Mouse (Mus musculus): ENCODE results near the gene Sox2.

Sox2 gene

GRCm38 (mm10) chr3:34660542-34661290 is 10.5 kb downstream of the Sox2 start:
- no peak for DNase-seq (ENCODE audit: low read depth, low spot score)

- DNase-seq (ENCODE audit: low read depth, low spot score), result no peak
Measured at GRCm38 (mm10) chr3:34661341-34662007, 11.3 kb downstream of the Sox2 start.

GRCm38 (mm10) chr3:34662008-34662711 is 12.0 kb downstream of the Sox2 start:
- DNase-seq (ENCODE audit: low read depth, low spot score), result no peak

GRCm38 (mm10) chr3:34662712-34663655 is 12.8 kb downstream of the Sox2 start:
- peak; percentile 47 for DNase-seq (ENCODE audit: low read depth, low spot score)

DNA sequence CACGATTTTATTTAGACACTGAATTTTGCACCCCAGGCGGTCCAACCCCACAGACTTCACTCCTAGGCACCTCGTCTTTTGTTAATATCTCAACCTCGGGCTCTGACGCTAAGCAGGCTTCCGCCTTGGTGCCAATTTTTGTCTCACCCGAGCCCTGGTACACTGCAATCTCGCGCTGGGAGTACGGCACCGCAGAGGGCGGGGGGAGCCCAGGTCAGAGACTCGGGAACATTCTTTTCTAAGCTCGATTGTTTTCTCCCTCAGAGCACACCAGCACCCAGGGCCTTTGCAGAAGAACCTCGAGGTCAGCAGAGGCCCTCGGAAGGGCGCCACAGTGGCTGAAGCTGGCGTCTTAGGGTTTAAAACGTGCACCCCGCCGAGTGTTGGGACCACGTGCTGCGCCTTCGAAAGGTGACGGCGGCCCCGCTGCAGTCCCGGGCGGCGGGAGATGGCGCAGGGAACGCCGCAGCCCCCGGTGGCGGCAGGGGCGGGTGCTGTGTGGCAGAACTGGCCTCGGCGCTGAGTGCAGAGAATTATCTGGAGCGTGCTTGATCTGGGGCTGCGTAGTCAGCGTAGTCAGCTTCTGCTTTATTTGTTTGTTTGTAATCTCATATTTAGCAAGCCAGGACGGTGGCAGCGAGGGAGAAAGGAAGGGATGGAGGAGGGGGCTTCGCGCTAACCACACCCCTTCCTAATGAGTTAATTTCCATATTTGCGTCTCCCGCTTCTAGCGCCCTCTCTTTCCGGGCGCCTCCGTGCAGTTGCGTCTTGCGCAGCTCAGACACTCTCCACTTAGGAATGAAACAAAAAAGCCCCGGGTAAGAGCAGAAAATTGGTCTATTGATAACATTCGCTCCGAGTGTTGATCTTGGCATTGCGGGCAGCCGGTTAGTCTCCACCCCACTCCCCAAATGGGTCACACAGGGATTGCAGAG is 13.8 kb downstream of the Sox2 start:
- peak; percentile 88 for DNase-seq (ENCODE audit: low read depth, low spot score)

- DNase-seq (ENCODE audit: low read depth, low spot score), result peak; percentile 67
Measured at GRCm38 (mm10) chr3:34664636-34665531, 14.7 kb downstream of the Sox2 start.

DNA sequence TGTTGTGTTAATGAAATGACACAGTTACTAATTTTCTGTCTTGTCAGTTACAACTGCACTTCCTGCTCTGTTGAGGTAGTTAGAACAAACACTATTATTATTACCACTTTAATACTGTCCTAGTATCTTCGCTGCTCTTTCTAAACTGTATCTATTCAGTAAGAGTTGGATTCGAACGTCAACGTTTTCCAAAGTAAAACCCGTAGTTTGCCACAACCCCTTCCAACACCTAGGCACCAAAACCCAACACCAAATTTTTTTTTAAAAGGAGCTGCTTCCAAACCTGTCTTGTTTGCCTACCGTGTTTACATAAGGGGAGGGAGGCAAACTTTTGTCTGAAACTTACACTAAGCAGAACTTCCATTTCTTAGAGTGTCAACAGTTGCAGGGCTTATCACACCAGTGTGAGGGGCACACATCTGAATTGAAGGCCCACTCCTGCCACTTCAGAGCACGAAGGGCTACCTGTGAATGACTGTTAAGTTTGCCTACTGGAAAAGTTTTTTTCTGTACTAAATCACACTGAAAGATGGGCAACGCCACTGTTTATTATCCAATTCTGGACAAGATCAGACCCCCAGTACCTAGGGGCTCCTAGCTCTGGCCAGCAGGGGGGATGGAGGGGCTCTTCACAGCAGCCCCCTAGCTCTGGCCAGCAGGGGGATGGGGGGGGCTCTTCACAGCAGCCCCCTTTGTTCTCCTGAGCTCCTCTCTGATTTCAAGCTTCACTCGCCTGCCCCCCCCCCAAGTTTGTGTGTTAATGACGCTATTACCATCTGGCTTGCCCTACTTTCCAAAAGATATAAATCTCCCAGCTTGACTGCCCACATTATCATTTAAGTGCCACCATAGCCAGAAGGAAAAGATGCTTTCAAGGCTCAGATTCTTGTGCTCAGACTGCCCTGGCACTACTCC is 15.8 kb downstream of the Sox2 start:
- DNase-seq (ENCODE audit: low read depth, low spot score), result no peak

- no peak for DNase-seq (ENCODE audit: low read depth, low spot score)
Measured at GRCm38 (mm10) chr3:34667180-34667579, 17.0 kb downstream of the Sox2 start.

- peak; percentile 98 for DNase-seq (ENCODE audit: low read depth, low spot score)
Measured at GRCm38 (mm10) chr3:34667881-34668817, 17.9 kb downstream of the Sox2 start.

DNA sequence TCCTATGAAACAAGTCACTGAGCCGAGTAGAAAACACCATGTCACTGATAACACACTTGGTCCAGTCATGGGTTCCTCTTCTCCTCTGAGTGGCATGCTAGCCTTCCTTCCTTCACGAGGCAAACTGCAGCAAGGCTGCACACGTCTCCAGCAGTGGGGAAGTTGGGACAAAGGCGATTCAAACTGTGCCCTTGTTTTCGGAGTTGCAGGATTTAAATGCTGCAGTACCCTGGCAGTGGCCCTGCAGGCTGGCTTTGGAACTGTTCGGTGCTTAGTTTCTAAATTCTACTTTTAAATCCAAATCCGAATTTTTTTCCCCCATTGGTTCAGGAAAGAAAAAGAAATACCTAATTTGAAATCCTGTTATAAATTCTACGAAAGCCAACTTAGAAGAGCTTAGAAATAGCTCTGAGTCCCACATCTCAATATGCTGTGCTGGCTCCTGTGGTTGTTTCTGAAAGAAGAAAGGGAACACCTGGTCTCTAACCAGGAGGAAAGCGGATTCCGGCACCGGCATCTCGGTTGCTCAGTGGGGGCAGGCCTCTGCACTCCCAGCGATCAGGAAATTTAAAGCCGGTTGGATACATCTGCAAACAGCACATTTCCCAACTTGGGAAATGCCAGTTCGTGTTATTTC is 20.9 kb downstream of the Sox2 start:
- peak; percentile 67 for DNase-seq (ENCODE audit: low read depth, low spot score)

DNA sequence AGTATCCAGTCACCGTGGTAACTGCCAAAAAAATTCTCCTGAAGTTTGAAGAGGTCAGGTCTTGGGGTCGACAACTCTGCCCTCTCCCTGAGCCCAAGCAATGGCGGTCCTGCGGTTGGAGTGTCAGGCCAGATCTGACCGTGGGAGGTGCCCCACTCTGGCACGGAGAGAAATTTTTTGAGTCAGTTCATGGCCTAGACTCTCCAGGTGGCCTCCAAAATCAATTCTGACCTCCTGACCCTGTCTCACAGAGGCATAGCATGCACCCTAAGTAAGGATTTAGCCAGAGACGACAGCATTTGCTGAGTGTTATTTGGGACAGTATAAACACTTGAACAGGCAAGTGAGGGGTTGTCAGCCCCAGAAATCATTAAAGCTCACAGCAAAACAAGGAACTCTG is 28.6 kb downstream of the Sox2 start:
- no peak for DNase-seq (ENCODE audit: low read depth, low spot score)

- DNase-seq (ENCODE audit: low read depth, low spot score), result no peak
Measured at GRCm38 (mm10) chr3:34679439-34679838, 29.2 kb downstream of the Sox2 start.

DNA sequence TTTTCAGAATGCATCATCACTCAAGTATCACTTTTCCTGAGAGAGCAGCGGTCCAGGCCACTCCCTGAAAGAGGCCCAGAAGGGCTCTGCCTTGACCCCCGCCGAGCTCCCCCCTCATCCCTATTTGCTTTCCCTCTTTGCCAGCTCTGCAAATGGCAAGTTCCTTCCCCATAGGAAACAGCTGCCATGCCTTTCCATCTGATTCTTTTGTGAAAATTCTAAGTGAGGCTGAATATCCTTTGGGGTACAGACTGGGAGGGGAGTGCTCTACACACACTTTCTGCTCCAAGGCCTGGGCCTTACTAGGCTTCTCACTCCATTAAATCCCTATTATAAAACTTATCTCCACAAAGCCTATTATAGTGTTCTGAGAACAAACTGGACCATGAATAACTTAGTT is 29.7 kb downstream of the Sox2 start:
- DNase-seq (ENCODE audit: low read depth, low spot score), result no peak

DNA sequence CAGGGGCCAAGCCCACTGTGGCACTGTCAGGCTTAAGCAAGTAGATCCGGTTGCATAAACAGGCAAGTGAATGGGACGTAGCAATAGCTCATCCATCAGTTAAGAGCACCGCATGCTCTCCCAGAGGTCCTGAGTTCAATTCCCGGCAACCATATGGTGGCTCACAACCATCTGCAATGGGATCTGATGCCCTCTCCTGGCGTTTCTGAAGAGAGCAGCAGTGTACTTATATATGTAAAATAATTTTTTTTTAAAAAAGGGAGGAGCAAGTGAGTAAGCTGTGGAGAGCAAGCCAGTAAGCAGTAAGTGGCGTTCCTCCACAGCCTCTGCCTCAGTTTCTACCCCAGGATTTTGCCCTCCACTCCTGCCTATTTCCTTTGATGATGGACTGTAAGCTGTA is 37.9 kb downstream of the Sox2 start:
- peak; percentile 51 for DNase-seq (ENCODE audit: low read depth, low spot score)

DNA sequence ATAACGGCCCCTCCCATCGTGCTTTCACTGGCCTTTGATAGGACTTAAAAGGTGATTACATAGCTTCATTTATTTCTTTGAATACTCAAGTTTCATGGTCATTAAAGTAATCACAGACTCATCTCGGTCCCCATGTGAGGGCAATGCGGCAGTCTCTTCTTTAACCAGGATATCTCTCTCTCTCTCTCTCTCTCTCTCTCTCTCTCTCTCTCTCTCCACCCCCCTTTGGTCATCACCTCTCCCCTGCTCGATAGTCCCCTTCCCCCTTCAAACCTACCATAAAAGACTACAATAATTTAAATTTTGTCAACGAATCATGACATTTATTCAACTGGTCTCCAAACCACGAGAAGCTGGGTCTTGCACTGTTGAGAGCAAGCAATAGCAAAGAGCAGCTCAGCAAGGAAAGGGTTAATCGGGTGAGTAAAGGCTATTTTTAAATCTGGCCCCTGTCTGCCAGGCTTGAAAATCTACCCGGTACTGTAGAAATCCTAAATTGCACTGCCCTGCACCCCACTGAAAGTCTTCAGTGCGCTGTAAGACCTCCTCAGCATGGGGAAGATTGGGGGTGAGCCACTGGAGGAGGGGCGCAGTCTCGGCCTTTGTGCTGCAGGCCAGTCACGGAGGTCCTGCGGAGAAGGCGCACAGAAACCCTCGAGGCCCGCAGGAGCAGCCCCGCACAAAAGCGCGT is 41.6 kb downstream of the Sox2 start:
- DNase-seq (ENCODE audit: low read depth, low spot score), result peak; percentile 48

- no peak for DNase-seq (ENCODE audit: low read depth, low spot score)
Measured at GRCm38 (mm10) chr3:34692394-34692745, 42.2 kb downstream of the Sox2 start.
